Comparison of ENCODE assay signal across 23 mouse cellular contexts in genomic region chr12:44145321-44145720, GRCm38 (mm10).
DNase-seq lines count a peak whose midpoint lies in the region; ATAC-seq and TF ChIP-seq lines count a peak whose summit lies in the region.
"Had no signal": no experiment of that assay in that cellular context is flagged by ENCODE, and none has a peak within 500 bp of the region (broad histone marks: within the 10 kb centered on the region; RNA-seq: fewer than 3 reads in every experiment).

No protein-coding gene starts in this region.

- peak; percentile 86 for ATAC-seq in frontal cortex, adult (ENCODE audit: low TSS enrichment)
- ATAC-seq: activated CD4-positive, CD25-positive, alpha-beta regulatory T cell, adult 4 months; CD4-positive, CD25-positive, alpha-beta regulatory T cell, adult 4 months; forebrain, embryonic 14.5 days; forebrain, embryonic 16.5 days; Patski had no signal

- no peak for DNase-seq in frontal cortex, postnatal 14 days (ENCODE audit: low spot score in 2 of 2)
- DNase-seq in left cerebral cortex, adult 2 months (ENCODE audit: extremely low spot score in 1 of 2, low spot score in 2 of 2): no peak
- no peak for DNase-seq in left cerebral cortex, postnatal 10 days (ENCODE audit: extremely low spot score in 1 of 2, low spot score in 2 of 2)
- DNase-seq in telencephalon, adult 2 months (ENCODE audit: low read depth, low spot score): peak; percentile 50
- DNase-seq in kidney, adult 8-10 months: no peak
- DNase-seq: adrenal gland, adult 8-10 months; adrenal gland, postnatal 14 days; adrenal gland, postnatal 36 days; B cell, adult 2 months; cerebellum, adult 11 months; cerebellum, adult 18-20 months; cerebellum, adult 8-10 months; cerebellum, adult 9-11 months; cerebellum, postnatal 14 days; cerebellum, postnatal 36 days had no signal

- intact Hi-C loops in left cerebral cortex, adult 2 months (cut with DNase I): loop anchor here (1.0 to 5.0 kb wide), 2 partner anchors 318 to 503 kb away; no protein-coding TSS in a partner anchor
- intact Hi-C loops in left cerebral cortex, postnatal 10 days (cut with DNase I): no loop called here

- H3K27ac ChIP-seq in left cerebral cortex, adult 2 months: peak overlapping the region; percentile 79; the same call in 1 of the 2 replicates
- H3K27ac ChIP-seq: embryonic facial prominence, embryonic 10.5 days; embryonic facial prominence, embryonic 12.5 days had no signal

- no peak overlapping the region for H3K4me3 ChIP-seq in left cerebral cortex, adult 2 months
- H3K4me3 ChIP-seq: embryonic facial prominence, embryonic 10.5 days; embryonic facial prominence, embryonic 12.5 days had no signal

- no peak for TF ChIP-seq CTCF in left cerebral cortex, adult 2 months (IDR thresholded peaks at IDR 0.05)
